Mouse (Mus musculus) MEL (cell line): ENCODE data around the gene Cdk2ap2.

Source experiments
- MYB ChIP-seq: IDR thresholded peaks from 2 replicates; pipeline ENCODE4 v1.6.1; 2011; ENCODE audit warnings: mild to moderate bottlenecking, low read depth, low read length, improper control_type of control experiment
- POLR2A ChIP-seq, 2 experiments: IDR thresholded peaks; 2 replicates each; pipeline ENCODE4 v1.6.1; 2011 to 2012; ENCODE audit warnings: low read length in 2 of 2, mild to moderate bottlenecking in 2 of 2, control low read depth in 1 of 2, improper control_type of control experiment in 1 of 2, low read depth in 1 of 2, moderate library complexity in 1 of 2; ENCODE audit not compliant: control insufficient read depth in 1 of 2, insufficient read depth in 1 of 2, poor library complexity in 1 of 2
- RAD21 ChIP-seq: IDR thresholded peaks from 2 replicates; pipeline ENCODE4 v1.6.1; 2011; ENCODE audit warnings: mild to moderate bottlenecking, low read depth, low read length, improper control_type of control experiment
- USF2 ChIP-seq, 2 experiments: IDR thresholded peaks; 2 replicates each; pipeline ENCODE4 v1.6.1; 2011 to 2012; ENCODE audit warnings: improper control_type of control experiment in 2 of 2, low read length in 2 of 2, borderline replicate concordance in 1 of 2, inconsistent platforms in 1 of 2, low read depth in 1 of 2, mild to moderate bottlenecking in 1 of 2; ENCODE audit not compliant: insufficient read depth in 1 of 2

DNA sequence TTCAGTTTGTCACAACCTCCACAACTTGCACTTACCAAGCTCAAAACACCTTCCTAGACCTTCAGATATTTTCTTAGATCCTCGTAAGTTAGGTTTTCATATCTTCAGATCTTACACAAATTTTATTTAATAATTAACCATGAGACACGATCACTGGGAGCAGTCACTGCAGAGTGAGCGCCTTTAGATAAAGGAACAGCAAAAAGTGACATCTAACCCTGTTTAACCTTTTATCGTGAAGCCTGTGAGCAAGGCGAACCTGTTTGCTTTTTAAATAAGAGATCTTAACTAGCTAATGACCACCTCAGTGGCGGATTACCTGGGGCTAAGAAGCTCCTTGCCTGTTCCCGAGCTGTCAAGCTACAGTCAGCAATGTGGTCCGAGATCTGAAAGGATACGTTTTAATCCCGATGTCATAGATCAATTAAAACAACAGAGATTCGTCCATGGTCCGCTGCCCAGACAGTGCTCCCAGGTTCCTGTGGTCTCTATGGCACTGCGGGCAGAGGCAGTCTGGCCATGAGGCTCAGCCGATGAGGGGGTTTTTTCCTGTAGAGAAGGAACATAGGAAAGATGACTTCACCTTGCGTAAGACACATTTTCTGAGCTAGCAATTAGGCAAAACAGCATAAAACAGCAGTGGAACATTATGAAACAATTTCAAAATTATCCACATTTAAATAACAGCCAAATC lies 28.1 kb upstream of the Cdk2ap2 start:
- TF ChIP-seq RAD21 (no peak), MYB (no peak), POLR2A (IDR thresholded peaks at IDR 0.05; ENCODE audit: control insufficient read depth in 1 of 2, insufficient read depth in 1 of 2, low read depth in 1 of 2, low read length in 2 of 2, poor library complexity in 1 of 2) (no peak), USF2 (IDR thresholded peaks at IDR 0.05; ENCODE audit: borderline replicate concordance in 1 of 2, insufficient read depth in 1 of 2, low read depth in 1 of 2, low read length in 2 of 2) (no peak)
